Mouse (Mus musculus): Measurements from ENCODE around the gene Lrrc14b. TPM values are rescaled to one million over a fixed set of nuclear protein-coding genes. Genes with fewer than 3 reads are reported as not detected.

Lrrc14b gene
- polyA plus RNA-seq, 1 experiment from 2014 or later, result not detected

DNA sequence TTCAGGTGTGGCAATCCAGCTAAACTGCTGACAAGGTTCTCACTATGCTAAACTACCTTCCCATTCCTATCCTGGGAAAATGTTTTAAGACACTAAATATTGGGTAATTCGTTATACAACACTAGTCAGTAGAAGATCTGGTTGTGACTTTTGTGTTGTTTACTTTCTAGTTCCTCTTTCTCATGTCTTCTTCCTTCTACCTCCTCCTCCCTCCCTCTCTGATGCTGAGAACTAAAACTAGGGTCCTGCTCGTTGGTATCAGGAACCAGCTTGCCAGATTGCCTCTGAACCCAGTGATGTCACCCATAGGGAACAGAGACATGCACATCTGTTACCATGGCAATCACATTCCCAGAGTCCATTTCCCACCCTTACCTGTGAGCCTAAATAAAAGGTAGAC is 1.6 kb downstream of the Lrrc14b start:
- H3K4me2 ChIP-seq (ENCODE audit: low read length), result no peak overlapping the region
- DNase-seq, result no peak
- H3K36me3 ChIP-seq (ENCODE audit: control insufficient read depth, insufficient read depth, low read length), result peaks cover 40% of the 10 kb centered on the region
- H3K9ac ChIP-seq (replicated peaks; ENCODE audit: low read length), result no peak overlapping the region
- ATAC-seq (ENCODE audit: low FRiP score, low TSS enrichment), result no peak
- WGBS, result 82% methylated on average over 2 of the region's 2 CpGs
- H3K4me1 ChIP-seq (ENCODE audit: control insufficient read depth, insufficient read depth, low read length), result no peaks in the 10 kb centered on the region
- no peaks in the 10 kb centered on the region for H3K27me3 ChIP-seq (ENCODE audit: control insufficient read depth, insufficient read depth, low read length)
- H3K9me3 ChIP-seq (ENCODE audit: control insufficient read depth, low read length), result no peaks in the 10 kb centered on the region
- H3K27ac ChIP-seq (replicated peaks; ENCODE audit: low read depth, low read length), result no peak overlapping the region
- H3K4me3 ChIP-seq (replicated peaks; ENCODE audit: low read depth, low read length), result no peak overlapping the region

DNA sequence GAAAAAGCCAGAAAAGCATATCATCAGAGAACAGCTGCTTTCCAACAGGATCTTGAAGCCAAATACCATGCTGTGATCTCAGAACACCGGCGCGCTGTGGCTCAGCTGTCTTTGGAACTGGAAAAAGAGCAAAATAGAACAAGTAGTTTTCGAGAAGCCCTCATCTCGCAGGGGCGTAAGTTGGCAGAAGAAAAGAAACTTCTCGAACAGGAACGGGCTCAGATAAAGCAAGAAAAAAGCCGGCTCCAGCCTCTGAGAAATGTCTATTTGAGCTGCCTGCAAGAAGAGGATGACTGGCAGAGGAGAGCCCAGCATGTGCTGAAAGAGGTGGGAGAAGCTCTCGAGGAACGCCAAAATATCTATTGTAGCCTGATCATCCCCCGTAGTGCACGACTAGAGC is 7.3 kb downstream of the Lrrc14b start:
- Histone ChIP-seq H3K4me2 (ENCODE audit: low read length) (no peak overlapping the region), H3K27ac (replicated peaks; ENCODE audit: low read depth, low read length) (no peak overlapping the region), H3K36me3 (ENCODE audit: control insufficient read depth, insufficient read depth, low read length) (peaks cover 73% of the 10 kb centered on the region), H3K4me1 (ENCODE audit: control insufficient read depth, insufficient read depth, low read length) (no peaks in the 10 kb centered on the region), H3K27me3 (ENCODE audit: control insufficient read depth, insufficient read depth, low read length) (no peaks in the 10 kb centered on the region), H3K4me3 (replicated peaks; ENCODE audit: low read depth, low read length) (no peak overlapping the region), H3K9ac (replicated peaks; ENCODE audit: low read length) (no peak overlapping the region), H3K9me3 (ENCODE audit: control insufficient read depth, low read length) (no peaks in the 10 kb centered on the region)
- WGBS, result 95% methylated on average over 13 of the region's 13 CpGs
- DNase-seq (no peak), ATAC-seq (ENCODE audit: low FRiP score, low TSS enrichment) (no peak)

DNA sequence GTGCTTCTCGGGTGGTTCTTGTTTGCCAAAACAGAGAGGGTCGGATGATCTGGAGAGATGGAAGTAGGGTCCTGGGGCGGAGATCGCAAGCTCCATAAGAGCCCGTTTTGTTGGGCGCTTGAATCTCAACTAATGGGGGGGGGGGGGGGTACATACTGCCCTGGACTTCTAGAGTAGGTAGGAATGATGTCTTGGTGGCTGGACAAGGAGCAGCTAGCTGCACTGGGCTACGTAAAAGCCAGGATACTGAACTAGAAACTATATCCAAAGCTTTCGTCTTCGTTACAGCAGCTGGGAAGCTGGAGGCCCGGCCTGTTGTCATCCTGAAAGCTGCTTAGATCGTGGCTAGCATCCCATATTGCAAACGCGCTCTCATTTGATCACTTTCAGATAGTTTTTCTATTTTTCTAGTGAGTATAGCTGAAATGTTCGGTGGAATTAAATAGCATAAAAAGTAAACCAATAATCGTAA is 13.3 kb downstream of the Lrrc14b start:
- DNase-seq (peak; percentile 57), ATAC-seq (ENCODE audit: low FRiP score, low TSS enrichment) (peak; percentile 35)
- 2% methylated on average over 15 of the region's 15 CpGs for WGBS
- Histone ChIP-seq H3K4me1 (ENCODE audit: control insufficient read depth, insufficient read depth, low read length) (peaks cover 14% of the 10 kb centered on the region), H3K27ac (replicated peaks; ENCODE audit: low read depth, low read length) (peak overlapping the region; percentile 79), H3K4me3 (replicated peaks; ENCODE audit: low read depth, low read length) (peak overlapping the region; percentile 81), H3K36me3 (ENCODE audit: control insufficient read depth, insufficient read depth, low read length) (peaks cover 20% of the 10 kb centered on the region), H3K9ac (replicated peaks; ENCODE audit: low read length) (peak overlapping the region; percentile 82), H3K27me3 (ENCODE audit: control insufficient read depth, insufficient read depth, low read length) (no peaks in the 10 kb centered on the region), H3K4me2 (ENCODE audit: low read length) (peak overlapping the region; percentile 74), H3K9me3 (ENCODE audit: control insufficient read depth, low read length) (no peaks in the 10 kb centered on the region)

DNA sequence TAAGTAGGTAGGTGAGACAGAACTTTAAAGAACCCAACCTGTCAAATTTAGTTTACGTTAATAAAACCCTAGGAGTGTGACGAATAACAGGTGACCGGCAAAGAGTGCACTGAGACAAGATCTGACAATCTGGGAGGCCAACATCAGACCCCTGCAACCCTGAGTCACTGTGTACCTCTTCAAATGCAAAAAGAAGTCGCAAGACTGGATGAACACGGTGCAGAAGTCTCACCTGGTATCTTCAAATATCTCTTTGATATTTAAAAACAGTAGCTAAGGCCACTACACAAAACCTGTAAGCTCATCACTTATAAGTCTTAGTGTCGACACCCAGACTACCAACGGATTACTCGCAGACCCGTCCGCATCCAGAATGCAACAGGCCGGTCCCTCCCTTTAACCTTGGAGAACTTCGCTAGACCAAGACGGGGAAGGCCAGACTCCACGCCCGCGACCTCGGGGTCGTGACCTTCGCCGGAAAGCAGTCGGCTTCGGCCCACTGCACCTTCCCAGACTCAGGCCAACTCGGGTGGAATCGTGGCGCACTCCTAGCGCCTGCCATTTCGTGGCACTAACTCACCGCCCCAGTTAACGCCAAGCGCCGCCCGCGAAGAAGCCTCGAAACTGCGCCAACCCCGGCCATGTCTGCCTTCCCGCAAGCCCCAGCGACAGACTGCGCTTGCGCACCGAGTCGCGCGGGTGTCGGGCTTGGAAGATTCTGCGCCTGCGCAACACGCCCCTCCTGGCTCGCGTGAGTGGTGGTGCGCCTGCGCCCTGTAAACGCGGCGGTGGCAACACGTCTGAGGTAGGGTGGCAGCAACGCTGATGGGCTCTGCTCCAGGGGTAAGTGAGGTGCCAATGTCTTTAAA is 14.0 kb downstream of the Lrrc14b start, which contains the start of the genes Sdha and Ccdc127:
TSS of gene Sdha (minus strand) at position 715 of the 869 bp plus-strand sequence.
TSS of gene Ccdc127 (plus strand) at position 744 of the 869 bp plus-strand sequence.
- H3K9ac ChIP-seq (replicated peaks; ENCODE audit: low read length), result peak within 1 kb of the TSS; percentile 82
- H3K4me1 ChIP-seq (ENCODE audit: control insufficient read depth, insufficient read depth, low read length), result peaks cover 14% of the 10 kb centered on the region
- WGBS, result 2% methylated on average over 57 of the region's 57 CpGs
- peaks cover 18% of the 10 kb centered on the region for H3K36me3 ChIP-seq (ENCODE audit: control insufficient read depth, insufficient read depth, low read length)
- H3K4me3 ChIP-seq (replicated peaks; ENCODE audit: low read depth, low read length), result peak within 1 kb of the TSS; percentile 81
- H3K27ac ChIP-seq (replicated peaks; ENCODE audit: low read depth, low read length), result peak within 1 kb of the TSS; percentile 79
- H3K27me3 ChIP-seq (ENCODE audit: control insufficient read depth, insufficient read depth, low read length), result no peaks in the 10 kb centered on the region
- DNase-seq (peak; percentile 100), ATAC-seq (ENCODE audit: low FRiP score, low TSS enrichment) (peak; percentile 98)
- H3K9me3 ChIP-seq (ENCODE audit: control insufficient read depth, low read length), result no peaks in the 10 kb centered on the region
- H3K4me2 ChIP-seq (ENCODE audit: low read length), result peak within 1 kb of the TSS; percentile 74

DNA sequence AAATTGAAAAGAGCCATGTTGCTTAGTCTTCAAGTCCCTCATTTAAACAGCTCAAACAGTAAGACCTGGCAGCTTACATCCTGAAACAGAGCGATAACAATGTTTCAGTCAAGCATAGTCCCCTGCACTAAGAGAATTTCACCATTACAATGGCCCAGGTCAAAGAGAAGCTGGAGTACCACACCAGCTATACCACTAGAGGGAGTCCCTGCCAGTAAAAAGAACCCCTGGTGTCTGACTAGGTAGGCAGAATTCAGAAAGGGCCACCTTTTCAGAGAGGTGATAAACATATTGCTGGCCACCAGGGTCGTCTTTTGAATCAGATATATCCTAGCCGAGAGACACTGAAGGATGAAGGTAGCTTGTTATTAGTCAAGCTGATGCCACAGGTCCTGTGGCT is 22.8 kb downstream of the Lrrc14b start:
- Histone ChIP-seq H3K27me3 (ENCODE audit: control insufficient read depth, insufficient read depth, low read length) (no peaks in the 10 kb centered on the region), H3K9ac (replicated peaks; ENCODE audit: low read length) (no peak overlapping the region), H3K36me3 (ENCODE audit: control insufficient read depth, insufficient read depth, low read length) (peaks cover 69% of the 10 kb centered on the region), H3K4me1 (ENCODE audit: control insufficient read depth, insufficient read depth, low read length) (no peaks in the 10 kb centered on the region), H3K4me2 (ENCODE audit: low read length) (no peak overlapping the region), H3K4me3 (replicated peaks; ENCODE audit: low read depth, low read length) (no peak overlapping the region), H3K27ac (replicated peaks; ENCODE audit: low read depth, low read length) (no peak overlapping the region), H3K9me3 (ENCODE audit: control insufficient read depth, low read length) (no peaks in the 10 kb centered on the region)
- ATAC-seq (ENCODE audit: low FRiP score, low TSS enrichment), result no peak
- WGBS, result 53% methylated on average over 3 of the region's 3 CpGs
- peak; percentile 74 for DNase-seq

DNA sequence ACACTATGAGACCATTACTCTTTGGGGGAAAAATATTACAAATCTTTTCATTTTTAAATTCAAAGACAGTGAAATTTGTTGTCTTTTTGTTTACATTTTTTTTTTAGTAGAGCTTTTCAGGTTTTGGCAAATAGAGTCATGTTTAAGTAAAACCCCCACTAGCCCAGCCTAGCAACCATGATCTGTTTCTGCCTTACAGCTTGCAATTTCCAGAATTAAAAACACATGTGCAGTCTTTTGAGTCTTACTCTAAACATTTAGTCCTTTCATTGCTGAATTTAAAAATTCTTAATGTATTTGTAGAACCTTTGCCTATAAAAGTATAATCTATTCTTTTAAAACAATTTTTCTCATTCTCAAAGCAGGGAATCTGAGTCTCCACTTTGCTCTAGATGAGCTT is 34.5 kb downstream of the Lrrc14b start:
- no peak for DNase-seq
- H3K36me3 ChIP-seq (ENCODE audit: control insufficient read depth, insufficient read depth, low read length), result peaks cover 78% of the 10 kb centered on the region
- no peak for ATAC-seq (ENCODE audit: low FRiP score, low TSS enrichment)

DNA sequence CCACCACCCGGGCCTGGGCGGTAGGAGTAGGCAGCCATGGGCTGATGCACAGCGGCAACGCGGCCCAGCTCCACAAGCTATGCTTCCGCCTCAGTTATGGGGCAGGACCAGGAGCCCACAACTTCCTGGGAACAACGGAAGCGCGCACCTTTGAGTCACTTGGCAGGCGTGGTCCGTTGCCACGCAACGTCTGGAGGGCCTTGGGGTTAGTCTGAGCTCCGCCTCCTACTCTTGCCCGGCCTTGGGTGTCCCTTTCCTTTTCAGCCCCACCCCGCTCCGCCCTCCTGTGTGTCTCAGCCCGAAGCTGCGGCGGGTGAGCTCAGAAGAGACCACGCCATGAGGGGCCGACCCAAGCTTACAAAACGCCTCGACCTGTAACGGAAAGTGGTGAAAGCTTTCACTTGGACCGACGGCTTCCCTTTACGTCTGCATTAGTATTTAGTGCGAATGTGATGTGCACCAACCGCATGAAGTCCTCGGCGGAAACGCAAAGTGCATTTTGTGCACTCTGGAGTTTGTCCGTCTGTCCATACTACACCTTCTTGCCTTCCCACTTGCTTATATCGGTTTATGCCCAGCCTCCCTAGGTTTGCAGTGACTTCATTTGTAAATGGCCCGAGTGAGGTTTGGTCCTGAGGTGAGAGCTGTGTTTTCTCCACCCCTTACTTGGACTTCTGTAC is 46.5 kb downstream of the Lrrc14b start, which contains the start of gene Pdcd6:
TSS of gene Pdcd6 (minus strand) at position 411 of the 680 bp plus-strand sequence.
- Histone ChIP-seq H3K4me1 (ENCODE audit: control insufficient read depth, insufficient read depth, low read length) (peaks cover 10% of the 10 kb centered on the region), H3K9me3 (ENCODE audit: control insufficient read depth, low read length) (no peaks in the 10 kb centered on the region), H3K9ac (replicated peaks; ENCODE audit: low read length) (peak within 1 kb of the TSS; percentile 85), H3K36me3 (ENCODE audit: control insufficient read depth, insufficient read depth, low read length) (peaks cover 34% of the 10 kb centered on the region), H3K27me3 (ENCODE audit: control insufficient read depth, insufficient read depth, low read length) (no peaks in the 10 kb centered on the region), H3K27ac (replicated peaks; ENCODE audit: low read depth, low read length) (peak within 1 kb of the TSS; percentile 61), H3K4me2 (ENCODE audit: low read length) (peak within 1 kb of the TSS; percentile 83), H3K4me3 (replicated peaks; ENCODE audit: low read depth, low read length) (peak within 1 kb of the TSS; percentile 84)
- ATAC-seq (ENCODE audit: low FRiP score, low TSS enrichment), result peak; percentile 96
- WGBS, result under 1% methylated on average over 36 of the region's 36 CpGs
- peak; percentile 93 for DNase-seq

More for the DNA sequence above, 34.5 kb downstream of the Lrrc14b start:
- Histone ChIP-seq H3K9ac (replicated peaks; ENCODE audit: low read length) (no peak overlapping the region), H3K27ac (replicated peaks; ENCODE audit: low read depth, low read length) (no peak overlapping the region), H3K4me2 (ENCODE audit: low read length) (no peak overlapping the region), H3K27me3 (ENCODE audit: control insufficient read depth, insufficient read depth, low read length) (no peaks in the 10 kb centered on the region), H3K4me3 (replicated peaks; ENCODE audit: low read depth, low read length) (no peak overlapping the region), H3K9me3 (ENCODE audit: control insufficient read depth, low read length) (no peaks in the 10 kb centered on the region), H3K4me1 (ENCODE audit: control insufficient read depth, insufficient read depth, low read length) (no peaks in the 10 kb centered on the region)

DNA sequence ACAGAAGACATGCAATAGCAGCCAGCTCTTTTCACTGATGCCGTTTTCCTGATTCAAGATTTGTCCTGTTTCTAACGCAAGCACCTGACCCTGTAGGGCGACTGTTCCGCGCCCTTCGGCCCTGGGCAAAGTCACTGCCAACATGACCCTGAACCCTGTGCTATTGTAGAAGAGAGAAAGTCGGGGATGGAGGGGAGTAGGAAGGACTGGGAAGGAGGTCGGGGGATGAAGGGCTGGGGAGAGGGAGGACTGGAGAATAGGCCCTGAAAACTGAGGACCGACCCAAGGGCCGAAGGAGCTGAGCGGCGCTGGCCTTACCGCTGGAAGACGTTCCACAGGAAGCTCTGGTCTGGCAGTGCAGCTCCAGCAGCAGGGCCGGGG is 47.0 kb downstream of the Lrrc14b start:
- Histone ChIP-seq H3K4me3 (replicated peaks; ENCODE audit: low read depth, low read length) (peak overlapping the region; percentile 84), H3K9ac (replicated peaks; ENCODE audit: low read length) (peak overlapping the region; percentile 85), H3K27ac (replicated peaks; ENCODE audit: low read depth, low read length) (peak overlapping the region; percentile 61; the same call in 1 of the 2 replicates), H3K9me3 (ENCODE audit: control insufficient read depth, low read length) (no peaks in the 10 kb centered on the region), H3K36me3 (ENCODE audit: control insufficient read depth, insufficient read depth, low read length) (peaks cover 31% of the 10 kb centered on the region), H3K4me1 (ENCODE audit: control insufficient read depth, insufficient read depth, low read length) (peaks cover 10% of the 10 kb centered on the region), H3K27me3 (ENCODE audit: control insufficient read depth, insufficient read depth, low read length) (no peaks in the 10 kb centered on the region), H3K4me2 (ENCODE audit: low read length) (peak overlapping the region; percentile 83)
- ATAC-seq (ENCODE audit: low FRiP score, low TSS enrichment) (no peak), DNase-seq (no peak)
- under 1% methylated on average over 15 of the region's 15 CpGs for WGBS
